8 mouse cellular contexts compared by ENCODE assay signal in the genomic region with DNA sequence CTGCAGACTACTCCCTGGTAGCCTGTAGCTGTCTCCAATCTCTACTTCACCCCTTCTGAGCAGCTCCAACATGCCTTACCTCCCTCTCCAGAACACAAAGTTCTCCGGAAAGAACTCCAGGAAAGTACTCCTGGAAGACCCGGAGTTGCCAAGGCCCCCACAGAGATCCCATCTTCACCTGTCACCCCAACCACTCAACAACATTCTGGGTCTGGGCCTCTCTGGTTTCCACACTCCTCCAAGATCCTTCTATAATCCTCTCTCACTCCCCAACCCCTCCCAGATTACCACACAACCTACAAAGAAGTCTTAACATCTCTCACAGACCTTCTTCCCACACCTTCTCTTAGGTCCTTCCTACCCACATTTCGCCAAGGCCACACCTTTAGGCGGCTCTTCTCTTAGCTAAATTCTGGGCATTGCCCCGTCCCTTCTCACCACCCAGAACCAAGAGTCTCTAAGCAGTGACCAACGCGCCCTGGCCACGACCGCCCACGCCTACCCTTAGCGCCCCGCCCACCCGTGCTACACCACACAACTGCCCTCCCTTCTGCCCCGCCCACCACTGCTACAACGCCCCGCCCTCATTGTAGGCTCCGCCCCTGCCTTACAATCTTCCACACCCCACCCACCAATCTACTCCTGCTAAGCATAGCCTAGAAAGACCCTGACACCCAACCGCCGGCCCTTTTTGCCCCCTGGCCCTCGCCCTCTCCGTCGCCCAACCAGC. TPM values are rescaled to one million over a fixed set of nuclear protein-coding genes. Genes with fewer than 3 reads are reported as not detected.
DNase-seq lines count a peak whose midpoint lies in the region; ATAC-seq and TF ChIP-seq lines count a peak whose summit lies in the region.

No protein-coding gene starts in this region.

- intact Hi-C loops in gastrocnemius, adult 2 months (cut with DNase I), result loop anchor here (5.0 kb wide), 1 partner anchor 117 kb away; a partner anchor contains a TSS
- intact Hi-C loops in left cerebral cortex, postnatal 25 days (cut with DNase I), result loop anchor here (2.0 kb wide), 1 partner anchor 37 kb away; a partner anchor contains a TSS

- DNase-seq in adipocyte (ENCODE audit: low spot score), result peak; percentile 96
- peak; percentile 89 for DNase-seq in gastrocnemius, adult 2 months
- peak; percentile 59 to 60 for DNase-seq in left cerebral cortex, postnatal 25 days (ENCODE audit: low spot score in 2 of 2)
- DNase-seq in mesoderm, embryonic 11.5 days (ENCODE audit: low read depth, low spot score), result peak; percentile 89
- DNase-seq in right cerebral cortex, postnatal 14 days, result peak; percentile 70
- DNase-seq in urinary bladder, postnatal 4 days (ENCODE audit: low spot score in 2 of 2), result peak; percentile 84 to 92

- peaks cover 2% of the 10 kb centered on the region; the same call in 1 of the 2 replicates for H3K4me1 ChIP-seq in cortical plate, adult 2 months (ENCODE audit: control insufficient read depth, insufficient read depth, low read length)
- H3K4me1 ChIP-seq in hindbrain, embryonic 15.5 days (replicated peaks), result peaks cover 21% of the 10 kb centered on the region

- TF ChIP-seq POLR2A in cortical plate, adult 2 months (IDR thresholded peaks at IDR 0.05; ENCODE audit: extremely low read depth, insufficient read depth, low read length), result no peak

- ATAC-seq in hindbrain, embryonic 15.5 days (ENCODE audit: low FRiP score, low read depth), result peak; percentile 0; the same call in 1 of the 2 replicates

- H3K36me3 ChIP-seq in hindbrain, embryonic 15.5 days, result peaks cover 42% of the 10 kb centered on the region

- TF ChIP-seq CTCF in cortical plate, adult 2 months (IDR thresholded peaks at IDR 0.05; ENCODE audit: extremely low read depth, insufficient read depth, low read length), result no peak
- TF ChIP-seq CTCF in gastrocnemius, adult 2 months (IDR thresholded peaks at IDR 0.05), result no peak

- H3K9me3 ChIP-seq in hindbrain, embryonic 15.5 days, result no peaks in the 10 kb centered on the region

- 8% methylated on average over 22 of the region's 22 CpGs for WGBS in hindbrain, embryonic 15.5 days

- no peaks in the 10 kb centered on the region for H3K27me3 ChIP-seq in hindbrain, embryonic 15.5 days

- H3K4me3 ChIP-seq in cortical plate, adult 2 months (ENCODE audit: insufficient read depth, low read length), result peak overlapping the region; percentile 86
- peak overlapping the region; percentile 97 for H3K4me3 ChIP-seq in gastrocnemius, adult 2 months
- H3K4me3 ChIP-seq in hindbrain, embryonic 15.5 days, result peak overlapping the region; percentile 98

- H3K4me2 ChIP-seq in hindbrain, embryonic 15.5 days, result peak overlapping the region; percentile 88

- H3K9ac ChIP-seq in hindbrain, embryonic 15.5 days, result peak overlapping the region; percentile 89

- H3K27ac ChIP-seq in cortical plate, adult 2 months (ENCODE audit: insufficient read depth, low read length), result peak overlapping the region; percentile 95
- H3K27ac ChIP-seq in gastrocnemius, adult 2 months, result peak overlapping the region; percentile 98
- peak overlapping the region; percentile 96 for H3K27ac ChIP-seq in hindbrain, embryonic 15.5 days (replicated peaks)

RNA-seq across cellular contexts. Expression of a gene that starts 0.6 kb away (rescaled TPM):
- polyA plus RNA-seq in cortical plate, adult 2 months (2012; rRNA removed), result 109 and 120 TPM in 2 replicates
- total RNA-seq in gastrocnemius, adult 2 months (2021), result 10 to 100 TPM; 55.6 to 64.3 TPM
- 76.1 and 77.1 TPM in 2 replicates for polyA plus RNA-seq in hindbrain, embryonic 15.5 days (2015; fragmentation: Nextera tagmentation; extraction: Ambion mirVana)
- total RNA-seq in left cerebral cortex, postnatal 25 days (2021), result 10 to 100 TPM; 77.0 to 77.7 TPM

RNA-seq across cellular contexts. Expression of a gene that starts 5.2 kb away (rescaled TPM):
- polyA plus RNA-seq in cortical plate, adult 2 months (2012; rRNA removed), result 126 and 148 TPM in 2 replicates
- 10 to 100 TPM; 23.8 to 26.3 TPM for total RNA-seq in gastrocnemius, adult 2 months (2021)
- polyA plus RNA-seq in hindbrain, embryonic 15.5 days (2015; fragmentation: Nextera tagmentation; extraction: Ambion mirVana), result 141 and 145 TPM in 2 replicates
- total RNA-seq in left cerebral cortex, postnatal 25 days (2021), result 100 to 1,000 TPM in 1 of 2 experiments, 10 to 100 TPM in 1; 90.8 to 109 TPM

RNA-seq across cellular contexts. Expression of a gene that starts 34.0 kb away (rescaled TPM):
- 2.6 and 2.8 TPM in 2 replicates for polyA plus RNA-seq in cortical plate, adult 2 months (2012; rRNA removed)
- total RNA-seq in gastrocnemius, adult 2 months (2021), result under 1 TPM; 0.46 to 0.59 TPM
- polyA plus RNA-seq in hindbrain, embryonic 15.5 days (2015; fragmentation: Nextera tagmentation; extraction: Ambion mirVana), result 7.6 and 7.8 TPM in 2 replicates
- total RNA-seq in left cerebral cortex, postnatal 25 days (2021), result 1 to 10 TPM; 1.7 to 1.9 TPM

RNA-seq across cellular contexts. Expression of a gene that starts 35.3 kb away (rescaled TPM):
- polyA plus RNA-seq in cortical plate, adult 2 months (2012; rRNA removed), result 0.73 and 1.2 TPM in 2 replicates
- total RNA-seq in gastrocnemius, adult 2 months (2021), result 100 to 1,000 TPM; 255 to 281 TPM
- polyA plus RNA-seq in hindbrain, embryonic 15.5 days (2015; fragmentation: Nextera tagmentation; extraction: Ambion mirVana), result 0.08 and 0.21 TPM in 2 replicates
- 1 to 10 TPM; 1.4 to 1.6 TPM for total RNA-seq in left cerebral cortex, postnatal 25 days (2021)

RNA-seq across cellular contexts. Expression of a gene that starts 37.8 kb away (rescaled TPM):
- 56.5 and 59.4 TPM in 2 replicates for polyA plus RNA-seq in cortical plate, adult 2 months (2012; rRNA removed)
- 1 to 10 TPM; 8.7 to 9.5 TPM for total RNA-seq in gastrocnemius, adult 2 months (2021)
- polyA plus RNA-seq in hindbrain, embryonic 15.5 days (2015; fragmentation: Nextera tagmentation; extraction: Ambion mirVana), result 108 and 111 TPM in 2 replicates
- total RNA-seq in left cerebral cortex, postnatal 25 days (2021), result 10 to 100 TPM; 44.5 to 47.8 TPM

Comparison
In these comparisons a context has a peak if more than half of its experiments do, and no peak if none do; other contexts are left out.
1. Peak in every context shown above with its lines: DNase-seq, ATAC-seq, H3K4me3 ChIP-seq and H3K27ac ChIP-seq.